Mouse (Mus musculus) c-Kit-positive CD71-positive TER-119-negative erythroid progenitor cells, embryonic 14.5 days (primary cell): ENCODE data around the gene Cd200.
"Not testable (repeated sequence)": the region's sequence is repeated elsewhere in the genome, so short reads cannot be mapped to it uniquely, and the experiment has no call there.

Source experiments
- DNase-seq: peaks from one replicate; pipeline ENCODE4 v3.0.0-alpha.2; 2013; ENCODE audit warnings: low read depth

Cd200 gene

GRCm38 (mm10) chr16:45377332-45377731 lies 31.5 kb downstream of the Cd200 start:
- DNase-seq, result no peak

GRCm38 (mm10) chr16:45376812-45377211 lies 32.0 kb downstream of the Cd200 start:
- no peak for DNase-seq

GRCm38 (mm10) chr16:45376294-45376693 lies 32.6 kb downstream of the Cd200 start:
- no peak for DNase-seq

GRCm38 (mm10) chr16:45375506-45376225 lies 33.2 kb downstream of the Cd200 start:
- no peak for DNase-seq

GRCm38 (mm10) chr16:45374074-45374473 lies 34.8 kb downstream of the Cd200 start:
- no peak for DNase-seq

- DNase-seq, result no peak
Observed at GRCm38 (mm10) chr16:45371076-45371475, 37.8 kb downstream of the Cd200 start.

GRCm38 (mm10) chr16:45369285-45369965 lies 39.4 kb downstream of the Cd200 start:
- no peak for DNase-seq

GRCm38 (mm10) chr16:45366111-45366510 lies 42.7 kb downstream of the Cd200 start:
- DNase-seq, result no peak

GRCm38 (mm10) chr16:45365353-45365752 lies 43.5 kb downstream of the Cd200 start:
- DNase-seq, result no peak

GRCm38 (mm10) chr16:45364627-45365026 lies 44.2 kb downstream of the Cd200 start:
- no peak for DNase-seq

- DNase-seq, result no peak
Observed at GRCm38 (mm10) chr16:45363480-45364045, 45.3 kb downstream of the Cd200 start.

- DNase-seq, result no peak
Observed at GRCm38 (mm10) chr16:45361450-45361849, 47.4 kb downstream of the Cd200 start.

- not testable (repeated sequence) for DNase-seq
Observed at GRCm38 (mm10) chr16:45358441-45358840, 50.4 kb downstream of the Cd200 start.

GRCm38 (mm10) chr16:45357134-45357533 lies 51.7 kb downstream of the Cd200 start:
- no peak for DNase-seq

GRCm38 (mm10) chr16:45352875-45353274 lies 56.0 kb downstream of the Cd200 start:
- DNase-seq, result peak; percentile 1

GRCm38 (mm10) chr16:45350767-45351166 lies 58.1 kb downstream of the Cd200 start:
- no peak for DNase-seq

GRCm38 (mm10) chr16:45349523-45350298 lies 59.1 kb downstream of the Cd200 start:
- DNase-seq, result no peak

- not testable (repeated sequence) for DNase-seq
Observed at GRCm38 (mm10) chr16:45348238-45348637, 60.6 kb downstream of the Cd200 start.

GRCm38 (mm10) chr16:45346930-45347387 lies 61.9 kb downstream of the Cd200 start:
- DNase-seq, result no peak

- no peak for DNase-seq
Observed at GRCm38 (mm10) chr16:45346367-45346766, 62.5 kb downstream of the Cd200 start.

- no peak for DNase-seq
Observed at GRCm38 (mm10) chr16:45344879-45345278, 64.0 kb downstream of the Cd200 start.

- no peak for DNase-seq
Observed at GRCm38 (mm10) chr16:45336478-45336877, 72.4 kb downstream of the Cd200 start.
